Mouse (Mus musculus): ENCODE results near the gene Tusc2. TPM values are rescaled to one million over a fixed set of nuclear protein-coding genes. Genes with fewer than 3 reads are reported as not detected.

Tusc2 gene
- polyA plus RNA-seq, 1 experiment from 2014 or later: 126 TPM

Other genes with a start within 250 kb of the Tusc2 start
- 15.8 and 20.1 TPM in 2 replicates for gene Hemk1, start 224.9 kb upstream of the Tusc2 start, polyA plus RNA-seq (2014; fragmentation: Nextera tagmentation; extraction: Ambion mirVana)
- 4.3 and 7.3 TPM in 2 replicates for gene 6430571L13Rik, start 222.7 kb upstream of the Tusc2 start, polyA plus RNA-seq (2014; fragmentation: Nextera tagmentation; extraction: Ambion mirVana)
- gene Cacna2d2, start 163.6 kb upstream of the Tusc2 start, polyA plus RNA-seq (2014; fragmentation: Nextera tagmentation; extraction: Ambion mirVana): 7.1 and 10.6 TPM in 2 replicates
- 47.7 and 48.7 TPM in 2 replicates for gene Tmem115, start 29.3 kb upstream of the Tusc2 start, polyA plus RNA-seq (2014; fragmentation: Nextera tagmentation; extraction: Ambion mirVana)
- 42.2 and 46.7 TPM in 2 replicates for gene Cyb561d2, start 21.1 kb upstream of the Tusc2 start, polyA plus RNA-seq (2014; fragmentation: Nextera tagmentation; extraction: Ambion mirVana)
- gene Nprl2, start 21.0 kb upstream of the Tusc2 start, polyA plus RNA-seq (2014; fragmentation: Nextera tagmentation; extraction: Ambion mirVana): 71.5 and 74.9 TPM in 2 replicates
- 1.2 and 2.0 TPM in 2 replicates for gene Zmynd10, start 16.0 kb upstream of the Tusc2 start, polyA plus RNA-seq (2014; fragmentation: Nextera tagmentation; extraction: Ambion mirVana)
- 34.1 and 34.9 TPM in 2 replicates for gene Rassf1, start 11.7 kb upstream of the Tusc2 start, polyA plus RNA-seq (2014; fragmentation: Nextera tagmentation; extraction: Ambion mirVana)
- 60.3 and 70.0 TPM in 2 replicates for gene Hyal2, start 4.7 kb downstream of the Tusc2 start, polyA plus RNA-seq (2014; fragmentation: Nextera tagmentation; extraction: Ambion mirVana)
- 3.1 and 4.7 TPM in 2 replicates for gene Hyal1, start 13.7 kb downstream of the Tusc2 start, polyA plus RNA-seq (2014; fragmentation: Nextera tagmentation; extraction: Ambion mirVana)
- gene Naa80, start 15.6 kb downstream of the Tusc2 start, polyA plus RNA-seq (2014; fragmentation: Nextera tagmentation; extraction: Ambion mirVana): 13.3 and 15.6 TPM in 2 replicates
- gene Hyal3, start 17.6 kb downstream of the Tusc2 start, polyA plus RNA-seq (2014; fragmentation: Nextera tagmentation; extraction: Ambion mirVana): 1.5 and 2.1 TPM in 2 replicates
- 15.0 and 17.8 TPM in 2 replicates for gene Ifrd2, start 24.4 kb downstream of the Tusc2 start, polyA plus RNA-seq (2014; fragmentation: Nextera tagmentation; extraction: Ambion mirVana)
- 2.8 and 5.3 TPM in 2 replicates for gene Sema3b, start 46.0 kb downstream of the Tusc2 start, polyA plus RNA-seq (2014; fragmentation: Nextera tagmentation; extraction: Ambion mirVana)
- 234 and 258 TPM in 2 replicates for gene Gnai2, start 72.1 kb downstream of the Tusc2 start, polyA plus RNA-seq (2014; fragmentation: Nextera tagmentation; extraction: Ambion mirVana)
- gene Slc38a3, start 106.3 kb downstream of the Tusc2 start, polyA plus RNA-seq (2014; fragmentation: Nextera tagmentation; extraction: Ambion mirVana): 31.3 and 36.6 TPM in 2 replicates
- 1.4 and 2.7 TPM in 2 replicates for gene Gnat1, start 116.5 kb downstream of the Tusc2 start, polyA plus RNA-seq (2014; fragmentation: Nextera tagmentation; extraction: Ambion mirVana)
- 17.0 and 18.7 TPM in 2 replicates for gene Sema3f, start 147.2 kb downstream of the Tusc2 start, polyA plus RNA-seq (2014; fragmentation: Nextera tagmentation; extraction: Ambion mirVana)
- gene Rbm5, start 207.7 kb downstream of the Tusc2 start, polyA plus RNA-seq (2014; fragmentation: Nextera tagmentation; extraction: Ambion mirVana): 237 and 239 TPM in 2 replicates